Comparison of ENCODE assay signal across 8 mouse cellular contexts in genomic region chr15:91373203-91373584, GRCm38 (mm10).
DNase-seq lines count a peak whose midpoint lies in the region.

No protein-coding gene starts in this region.

- peak; percentile 66 to 70 for DNase-seq in left cerebral cortex, adult 18-20 months (ENCODE audit: low spot score in 2 of 2)
- no peak for DNase-seq in left cerebral cortex, adult 11 months (ENCODE audit: low spot score)
- DNase-seq in cerebellum, postnatal 4 days (ENCODE audit: low spot score in 2 of 2) = peak; percentile 51 to 83
- DNase-seq in heart, postnatal 4 days = peak; percentile 52
- DNase-seq in left cerebral cortex, postnatal 14 days (ENCODE audit: low spot score in 2 of 2) = peak; percentile 74 to 76
- peak; percentile 82 for DNase-seq in right cerebral cortex, adult 18-20 months
- no peak for DNase-seq in spleen, postnatal 4 days (ENCODE audit: low spot score in 2 of 2)
- no peak for DNase-seq in thymus, postnatal 36 days

- intact Hi-C loops in left cerebral cortex, postnatal 14 days (cut with DNase I) = loop anchor here (5.0 to 10.0 kb wide), 2 partner anchors 56 to 202 kb away; partner anchors contain the start of gene Slc2a13

Comparison
In these comparisons a context has a peak if more than half of its experiments do, and no peak if none do; other contexts are left out.
1. DNase-seq: peak in left cerebral cortex, adult 18-20 months (2 of 2), cerebellum, postnatal 4 days (2 of 2), heart, postnatal 4 days (single experiment), left cerebral cortex, postnatal 14 days (2 of 2) and right cerebral cortex, adult 18-20 months (single experiment); none in left cerebral cortex, adult 11 months (single experiment), spleen, postnatal 4 days (0 of 2) and thymus, postnatal 36 days (0 of 2).